Mouse (Mus musculus): ENCODE measurements at regions not wholly inside any gene's neighbourhood (a gene's known extent, or its start where the extent isn't known, plus 50 kb on each side); places are given as distances from the start of the nearest gene placed in this dataset.

DNA sequence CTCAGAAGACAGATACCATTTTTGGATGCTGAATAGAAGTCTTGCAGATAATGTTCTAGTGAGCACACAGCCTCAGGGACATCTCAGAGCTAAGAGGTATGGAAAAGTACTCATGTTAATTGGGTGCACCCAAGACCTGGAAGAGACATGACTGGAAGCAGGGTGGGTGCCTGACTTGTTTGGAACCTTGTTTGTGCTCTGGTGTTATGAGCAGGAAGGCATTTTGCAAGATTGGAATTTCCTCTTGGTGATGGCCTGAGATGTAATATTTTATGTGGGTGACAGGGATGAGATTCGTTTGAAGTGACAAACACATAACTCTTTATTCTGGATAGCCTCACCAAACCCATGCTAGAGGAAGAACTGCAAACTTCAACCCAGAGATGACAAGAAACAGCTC lies 53.7 kb upstream of the Fam49a start:
- TF ChIP-seq CTCF (IDR thresholded peaks at IDR 0.05) (no peak), EP300 (IDR thresholded peaks at IDR 0.05) (no peak)
